Mouse (Mus musculus): ENCODE results near the gene Polk. TPM values are rescaled to one million over a fixed set of nuclear protein-coding genes. Genes with fewer than 3 reads are reported as not detected.

Gene Polk
- polyA plus RNA-seq, 2 experiments: 9.6 to 9.8 TPM

GRCm38 (mm10) chr13:96490433-96490832 is 51.9 kb downstream of the Polk start, which contains the start of gene Gm17622:
Gene Gm17622, plus strand, starts transcription at chr13:96490733.
- DNase-seq (ENCODE audit: low spot score) (no peak), ATAC-seq (ENCODE audit: low FRiP score, low read depth) (no peak)
- 90% methylated on average over 3 of the region's 3 CpGs for WGBS
- H3K27me3 ChIP-seq (ENCODE audit: control insufficient read depth, insufficient read depth, low read length): no peaks in the 10 kb centered on the region
- no peak within 1 kb of the TSS for H3K4me3 ChIP-seq (replicated peaks; ENCODE audit: low read length)
- no peak within 1 kb of the TSS for H3K4me2 ChIP-seq (replicated peaks; ENCODE audit: low read depth, low read length, severe bottlenecking)
- H3K36me3 ChIP-seq (ENCODE audit: control insufficient read depth, insufficient read depth, low read length): peaks cover 11% of the 10 kb centered on the region
- no peak within 1 kb of the TSS for H3K9ac ChIP-seq (ENCODE audit: low read depth, low read length, severe bottlenecking)
- H3K27ac ChIP-seq (replicated peaks; ENCODE audit: low read depth, low read length): no peak within 1 kb of the TSS
- no peak for TF ChIP-seq POLR2A (IDR thresholded peaks at IDR 0.05; ENCODE audit: borderline replicate concordance, extremely low read depth, insufficient read depth, insufficient read length)
- no peaks in the 10 kb centered on the region for H3K4me1 ChIP-seq (ENCODE audit: control insufficient read depth, insufficient read depth, low read length)
- H3K9me3 ChIP-seq (ENCODE audit: control insufficient read depth, low read length): 0 out of 2 replicates have a peak, but pooled peaks cover 2% of the 10 kb centered on the region

- Histone ChIP-seq H3K9me3 (ENCODE audit: control insufficient read depth, low read length) (0 out of 2 replicates have a peak, but pooled peaks cover 2% of the 10 kb centered on the region), H3K27me3 (ENCODE audit: control insufficient read depth, insufficient read depth, low read length) (no peaks in the 10 kb centered on the region), H3K36me3 (ENCODE audit: control insufficient read depth, insufficient read depth, low read length) (peaks cover 17% of the 10 kb centered on the region), H3K4me3 (replicated peaks; ENCODE audit: low read length) (no peak overlapping the region), H3K4me1 (ENCODE audit: control insufficient read depth, insufficient read depth, low read length) (no peaks in the 10 kb centered on the region), H3K4me2 (replicated peaks; ENCODE audit: low read depth, low read length, severe bottlenecking) (no peak overlapping the region), H3K27ac (replicated peaks; ENCODE audit: low read depth, low read length) (no peak overlapping the region), H3K9ac (ENCODE audit: low read depth, low read length, severe bottlenecking) (no peak overlapping the region)
- no peak for ATAC-seq (ENCODE audit: low FRiP score, low read depth)
- DNase-seq (ENCODE audit: low spot score): no peak
- WGBS: 89% methylated on average over 6 of the region's 6 CpGs
- TF ChIP-seq POLR2A (IDR thresholded peaks at IDR 0.05; ENCODE audit: borderline replicate concordance, extremely low read depth, insufficient read depth, insufficient read length): no peak
These were observed 54.4 kb downstream of the Polk start for GRCm38 (mm10) chr13:96487968-96488367.

- Histone ChIP-seq H3K4me2 (replicated peaks; ENCODE audit: low read depth, low read length, severe bottlenecking) (no peak overlapping the region), H3K27ac (replicated peaks; ENCODE audit: low read depth, low read length) (no peak overlapping the region), H3K9me3 (ENCODE audit: control insufficient read depth, low read length) (0 out of 2 replicates have a peak, but pooled peaks cover 2% of the 10 kb centered on the region), H3K4me3 (replicated peaks; ENCODE audit: low read length) (no peak overlapping the region), H3K36me3 (ENCODE audit: control insufficient read depth, insufficient read depth, low read length) (peaks cover 20% of the 10 kb centered on the region), H3K27me3 (ENCODE audit: control insufficient read depth, insufficient read depth, low read length) (no peaks in the 10 kb centered on the region), H3K4me1 (ENCODE audit: control insufficient read depth, insufficient read depth, low read length) (no peaks in the 10 kb centered on the region), H3K9ac (ENCODE audit: low read depth, low read length, severe bottlenecking) (no peak overlapping the region)
- no peak for TF ChIP-seq POLR2A (IDR thresholded peaks at IDR 0.05; ENCODE audit: borderline replicate concordance, extremely low read depth, insufficient read depth, insufficient read length)
- no peak for DNase-seq (ENCODE audit: low spot score)
- no peak for ATAC-seq (ENCODE audit: low FRiP score, low read depth)
- 87% methylated on average over 6 of the region's 6 CpGs for WGBS
These were observed 55.1 kb downstream of the Polk start for GRCm38 (mm10) chr13:96487230-96487629.

DNA sequence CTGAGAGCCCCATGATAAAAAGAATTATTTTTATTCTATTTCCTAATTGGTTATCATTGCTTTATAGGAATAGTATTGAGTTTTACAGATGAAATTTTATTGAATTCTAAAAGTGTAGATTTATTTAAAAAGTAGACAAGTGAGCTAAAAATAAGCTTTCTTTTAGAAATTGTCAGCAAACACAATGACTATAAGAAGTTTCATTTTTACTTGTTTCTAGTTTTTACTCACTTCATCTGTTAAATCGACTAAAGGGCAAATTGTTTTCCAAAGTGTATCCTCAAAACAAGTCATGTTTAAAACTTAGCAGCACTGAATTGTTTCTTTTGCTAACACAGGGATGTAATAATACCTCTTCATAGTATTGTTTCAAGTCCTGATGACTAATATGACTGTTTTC is 63.4 kb downstream of the Polk start:
- DNase-seq (ENCODE audit: low spot score): no peak
- WGBS: 100% methylated on average over 1 of the region's 1 CpGs
- no peak for TF ChIP-seq POLR2A (IDR thresholded peaks at IDR 0.05; ENCODE audit: borderline replicate concordance, extremely low read depth, insufficient read depth, insufficient read length)
- Histone ChIP-seq H3K27me3 (ENCODE audit: control insufficient read depth, insufficient read depth, low read length) (no peaks in the 10 kb centered on the region), H3K4me3 (replicated peaks; ENCODE audit: low read length) (no peak overlapping the region), H3K9ac (ENCODE audit: low read depth, low read length, severe bottlenecking) (no peak overlapping the region), H3K4me1 (ENCODE audit: control insufficient read depth, insufficient read depth, low read length) (no peaks in the 10 kb centered on the region), H3K27ac (replicated peaks; ENCODE audit: low read depth, low read length) (no peak overlapping the region), H3K4me2 (replicated peaks; ENCODE audit: low read depth, low read length, severe bottlenecking) (no peak overlapping the region), H3K9me3 (ENCODE audit: control insufficient read depth, low read length) (no peaks in the 10 kb centered on the region), H3K36me3 (ENCODE audit: control insufficient read depth, insufficient read depth, low read length) (peaks cover 9% of the 10 kb centered on the region; the same call in 1 of the 2 replicates)
- no peak for ATAC-seq (ENCODE audit: low FRiP score, low read depth)

GRCm38 (mm10) chr13:96477226-96477625 is 65.2 kb downstream of the Polk start:
- no peak overlapping the region for H3K4me2 ChIP-seq (replicated peaks; ENCODE audit: low read depth, low read length, severe bottlenecking)
- no peaks in the 10 kb centered on the region for H3K4me1 ChIP-seq (ENCODE audit: control insufficient read depth, insufficient read depth, low read length)
- H3K36me3 ChIP-seq (ENCODE audit: control insufficient read depth, insufficient read depth, low read length): no peaks in the 10 kb centered on the region
- DNase-seq (ENCODE audit: low spot score): no peak
- H3K27ac ChIP-seq (replicated peaks; ENCODE audit: low read depth, low read length): no peak overlapping the region
- H3K4me3 ChIP-seq (replicated peaks; ENCODE audit: low read length): no peak overlapping the region
- no peak for TF ChIP-seq POLR2A (IDR thresholded peaks at IDR 0.05; ENCODE audit: borderline replicate concordance, extremely low read depth, insufficient read depth, insufficient read length)
- 92% methylated on average over 4 of the region's 4 CpGs for WGBS
- H3K9me3 ChIP-seq (ENCODE audit: control insufficient read depth, low read length): no peaks in the 10 kb centered on the region
- no peak for ATAC-seq (ENCODE audit: low FRiP score, low read depth)
- no peaks in the 10 kb centered on the region for H3K27me3 ChIP-seq (ENCODE audit: control insufficient read depth, insufficient read depth, low read length)
- H3K9ac ChIP-seq (ENCODE audit: low read depth, low read length, severe bottlenecking): no peak overlapping the region

DNA sequence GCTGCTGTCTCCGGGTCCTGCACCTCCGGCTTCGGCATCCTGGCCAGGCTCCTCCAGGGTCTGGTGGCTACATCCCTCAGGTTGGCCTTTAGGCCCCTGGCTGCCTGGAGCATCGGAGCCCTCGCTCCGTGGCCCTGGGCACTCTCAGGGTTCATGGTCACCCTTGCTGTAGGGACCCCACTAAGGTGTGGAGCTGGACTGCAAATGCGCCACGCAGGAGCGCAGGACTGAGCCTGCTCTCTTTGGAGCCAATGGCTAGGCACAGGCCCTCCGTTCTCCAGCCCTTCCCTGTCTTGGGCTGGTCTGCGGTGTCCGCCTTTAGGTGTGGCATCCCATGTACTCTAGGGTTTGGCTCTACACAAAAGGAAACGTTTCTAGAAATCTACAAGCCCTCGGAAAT is 71.4 kb downstream of the Polk start, which contains the start of gene Ankdd1b:
Gene Ankdd1b, minus strand, starts transcription at position 242 of the 400 bp plus-strand sequence.
- Histone ChIP-seq H3K9me3 (ENCODE audit: control insufficient read depth, low read length) (no peaks in the 10 kb centered on the region), H3K9ac (ENCODE audit: low read depth, low read length, severe bottlenecking) (no peak within 1 kb of the TSS), H3K27ac (replicated peaks; ENCODE audit: low read depth, low read length) (no peak within 1 kb of the TSS), H3K4me3 (replicated peaks; ENCODE audit: low read length) (no peak within 1 kb of the TSS), H3K4me1 (ENCODE audit: control insufficient read depth, insufficient read depth, low read length) (no peaks in the 10 kb centered on the region), H3K4me2 (replicated peaks; ENCODE audit: low read depth, low read length, severe bottlenecking) (no peak within 1 kb of the TSS), H3K27me3 (ENCODE audit: control insufficient read depth, insufficient read depth, low read length) (no peaks in the 10 kb centered on the region), H3K36me3 (ENCODE audit: control insufficient read depth, insufficient read depth, low read length) (no peaks in the 10 kb centered on the region)
- DNase-seq (ENCODE audit: low spot score) (no peak), ATAC-seq (ENCODE audit: low FRiP score, low read depth) (no peak)
- WGBS: 83% methylated on average over 14 of the region's 14 CpGs
- TF ChIP-seq POLR2A (IDR thresholded peaks at IDR 0.05; ENCODE audit: borderline replicate concordance, extremely low read depth, insufficient read depth, insufficient read length): no peak
